Mouse (Mus musculus) C2C12 (cell line): Measurements from ENCODE around the gene Lrrfip2.

ENCODE experiments used
- CEBPB ChIP-seq: IDR thresholded peaks from one replicate; pipeline ENCODE4 v1.6.1; 2011; ENCODE audit warnings: low read depth, mild to moderate bottlenecking, control low read depth, moderate library complexity
- CTCF ChIP-seq: IDR thresholded peaks from one replicate; pipeline ENCODE4 v1.5.1; 2011; ENCODE audit not compliant: control insufficient read depth, insufficient read depth, insufficient read length
- MAX ChIP-seq: IDR thresholded peaks from one replicate; pipeline ENCODE4 v1.6.1; 2011; ENCODE audit warnings: mild to moderate bottlenecking, control low read depth
- MYOD1 ChIP-seq: IDR thresholded peaks from one replicate; pipeline ENCODE4 v1.6.1; 2011; ENCODE audit warnings: low read depth; ENCODE audit not compliant: control insufficient read depth, insufficient read length
- USF1 ChIP-seq: IDR thresholded peaks from one replicate; pipeline ENCODE4 v1.6.1; 2011; ENCODE audit warnings: low read depth, mild to moderate bottlenecking, control low read depth, moderate library complexity

DNA sequence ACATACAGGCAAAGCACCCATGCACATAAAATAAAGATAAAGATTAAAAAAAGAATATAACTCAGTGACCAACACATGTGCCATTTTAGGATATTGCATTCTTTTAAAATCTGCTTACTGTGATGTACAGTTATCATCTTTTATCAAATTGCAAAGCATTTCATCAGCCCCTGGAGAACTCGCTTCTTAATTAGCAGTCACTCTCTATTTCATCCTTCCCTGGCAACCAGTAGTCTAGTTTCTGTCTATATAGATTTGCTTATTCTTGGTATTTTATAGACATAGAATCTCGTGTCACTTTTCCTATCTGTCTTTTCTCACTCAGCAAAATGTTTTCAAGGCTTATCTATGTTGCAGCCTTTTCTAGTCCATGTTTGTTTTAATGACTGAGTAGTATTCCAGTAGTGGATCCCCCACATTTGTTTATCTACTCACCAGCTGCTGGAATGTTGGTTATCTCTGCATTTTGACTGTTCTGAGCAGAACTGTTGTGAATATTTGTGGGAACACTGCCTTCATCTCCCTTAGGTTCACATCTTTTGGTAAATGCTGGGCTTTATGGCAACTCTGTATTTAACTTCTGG, 35.0 kb downstream of the Lrrfip2 start:
- no peak for TF ChIP-seq CTCF
- no peak for TF ChIP-seq CEBPB
- TF ChIP-seq USF1: no peak
- no peak for TF ChIP-seq MYOD1
- no peak for TF ChIP-seq MAX
